Mouse (Mus musculus) urinary bladder, postnatal 4 days (tissue): Measurements from ENCODE around the gene Tmem131l.

Experiments used
- DNase-seq, 2 experiments: peaks; one replicate each; pipeline ENCODE4 v3.0.0; 2021 to 2022; ENCODE audit warnings: low spot score in 2 of 2

Gene Tmem131l

GRCm38 (mm10) chr3:84015484-84016016 lies 24.4 kb downstream of the Tmem131l start:
- no peak for DNase-seq

- no peak for DNase-seq
Measured at GRCm38 (mm10) chr3:84010995-84011663, 28.8 kb downstream of the Tmem131l start.

GRCm38 (mm10) chr3:84005989-84006388 lies 34.0 kb downstream of the Tmem131l start:
- DNase-seq, result no peak

GRCm38 (mm10) chr3:84004330-84005090 lies 35.5 kb downstream of the Tmem131l start:
- no peak for DNase-seq

GRCm38 (mm10) chr3:84002433-84003090 lies 37.4 kb downstream of the Tmem131l start:
- DNase-seq, result no peak

GRCm38 (mm10) chr3:83997563-83997962 lies 42.4 kb downstream of the Tmem131l start:
- no peak for DNase-seq

GRCm38 (mm10) chr3:83997036-83997435 lies 42.9 kb downstream of the Tmem131l start:
- DNase-seq, result no peak

- DNase-seq, result no peak
Measured at GRCm38 (mm10) chr3:83996086-83996485, 43.9 kb downstream of the Tmem131l start.

GRCm38 (mm10) chr3:83995254-83995830 lies 44.6 kb downstream of the Tmem131l start:
- no peak for DNase-seq

- no peak for DNase-seq
Measured at GRCm38 (mm10) chr3:83994217-83994839, 45.6 kb downstream of the Tmem131l start.

GRCm38 (mm10) chr3:83993089-83993516 lies 46.9 kb downstream of the Tmem131l start:
- peak in 1 of 2 experiments; percentile 24 for DNase-seq

GRCm38 (mm10) chr3:83991691-83992524 lies 48.1 kb downstream of the Tmem131l start:
- no peak for DNase-seq

GRCm38 (mm10) chr3:83988214-83988613 lies 51.8 kb downstream of the Tmem131l start:
- no peak for DNase-seq

- no peak for DNase-seq
Measured at GRCm38 (mm10) chr3:83987533-83988112, 52.4 kb downstream of the Tmem131l start.

- no peak for DNase-seq
Measured at GRCm38 (mm10) chr3:83986740-83987139, 53.2 kb downstream of the Tmem131l start.

GRCm38 (mm10) chr3:83985426-83985825 lies 54.5 kb downstream of the Tmem131l start:
- no peak for DNase-seq

GRCm38 (mm10) chr3:83984379-83984778 lies 55.6 kb downstream of the Tmem131l start:
- no peak for DNase-seq

GRCm38 (mm10) chr3:83982821-83983220 lies 57.2 kb downstream of the Tmem131l start:
- DNase-seq, result no peak

GRCm38 (mm10) chr3:83980231-83980872 lies 59.6 kb downstream of the Tmem131l start:
- DNase-seq, result no peak
